Mouse (Mus musculus): Measurements from ENCODE around the gene Cacna1h.

DNA sequence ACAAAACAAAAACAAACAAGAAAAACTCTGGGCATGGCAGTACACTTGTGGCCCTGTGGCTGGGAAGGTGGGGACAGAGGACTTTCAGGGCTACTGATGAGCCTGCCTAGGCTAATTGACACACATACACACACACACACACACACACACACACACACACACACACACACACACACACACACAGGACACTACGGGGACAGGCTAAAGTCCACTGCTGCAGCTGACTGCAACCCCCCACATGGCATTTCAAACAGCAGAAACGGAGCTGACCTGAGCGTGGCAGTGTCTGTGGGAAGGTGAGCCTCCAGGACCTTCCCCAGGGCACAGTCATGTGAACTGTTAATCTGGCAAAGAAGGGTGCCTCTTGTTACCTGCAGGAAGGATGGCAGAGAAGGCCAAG, 92.1 kb downstream of the Cacna1h start:
- no peak for TF ChIP-seq CEBPB (IDR thresholded peaks at IDR 0.05; ENCODE audit: insufficient read depth, poor library complexity, severe bottlenecking)
- TF ChIP-seq TCF12 (IDR thresholded peaks at IDR 0.05; ENCODE audit: insufficient read depth, poor library complexity, severe bottlenecking), result no peak
- TF ChIP-seq MYOD1 (IDR thresholded peaks at IDR 0.05; ENCODE audit: control insufficient read depth in 1 of 3, insufficient read length in 2 of 3, low read depth in 2 of 3), result no peak
- no peak for TF ChIP-seq MAX (IDR thresholded peaks at IDR 0.05; ENCODE audit: low read depth)
- no peak for TF ChIP-seq TCF3 (IDR thresholded peaks at IDR 0.05; ENCODE audit: insufficient read length, low read depth)
- no peak for TF ChIP-seq REST (IDR thresholded peaks at IDR 0.05; ENCODE audit: insufficient read depth, insufficient read length)
- TF ChIP-seq POLR2A (IDR thresholded peaks at IDR 0.05; ENCODE audit: insufficient read length, low read depth), result no peak
- no peak for TF ChIP-seq POLR2AphosphoS2 (IDR thresholded peaks at IDR 0.05; ENCODE audit: insufficient read length, low read depth)
- TF ChIP-seq USF1 (IDR thresholded peaks at IDR 0.05; ENCODE audit: low read depth), result no peak
- TF ChIP-seq E2F4 (IDR thresholded peaks at IDR 0.05; ENCODE audit: insufficient read depth), result no peak

Data from myocyte (in vitro differentiated cells).